8 mouse cellular contexts compared by ENCODE assay signal in genomic region chr5:140662741-140663592, GRCm38 (mm10). TPM values are rescaled to one million over a fixed set of nuclear protein-coding genes. Genes with fewer than 3 reads are reported as not detected.
A peak's percentile ranks its signal among the peaks of the same experiment; 100 is the strongest.
DNase-seq lines count a peak whose midpoint lies in the region; ATAC-seq lines count a peak whose summit lies in the region.

No protein-coding gene starts in this region.

- peaks cover 16% of the 10 kb centered on the region for H3K4me1 ChIP-seq in hindbrain, embryonic 16.5 days (ENCODE audit: control insufficient read depth, insufficient read depth, low read depth, low read length)
- H3K4me1 ChIP-seq in hindbrain, embryonic 14.5 days (replicated peaks; ENCODE audit: control insufficient read depth, insufficient read depth, low read length): peaks cover 24% of the 10 kb centered on the region
- peaks cover 34% of the 10 kb centered on the region for H3K4me1 ChIP-seq in stomach, embryonic 15.5 days

- H3K27me3 ChIP-seq in hindbrain, embryonic 16.5 days (replicated peaks; ENCODE audit: control insufficient read depth, insufficient read depth, low read length): no peaks in the 10 kb centered on the region
- no peaks in the 10 kb centered on the region for H3K27me3 ChIP-seq in hindbrain, embryonic 14.5 days (ENCODE audit: control insufficient read depth, insufficient read depth, low read length)
- H3K27me3 ChIP-seq in stomach, embryonic 15.5 days (replicated peaks): no peaks in the 10 kb centered on the region

- peaks cover 6% of the 10 kb centered on the region for H3K36me3 ChIP-seq in hindbrain, embryonic 16.5 days (ENCODE audit: control insufficient read depth, insufficient read depth, low read length)
- H3K36me3 ChIP-seq in hindbrain, embryonic 14.5 days (replicated peaks; ENCODE audit: control insufficient read depth, insufficient read depth): peaks cover 17% of the 10 kb centered on the region
- H3K36me3 ChIP-seq in stomach, embryonic 15.5 days: 0 out of 2 replicates have a peak, but pooled peaks cover 3% of the 10 kb centered on the region

- H3K9ac ChIP-seq in hindbrain, embryonic 16.5 days (ENCODE audit: low read depth, low read length): no peak overlapping the region
- no peak overlapping the region for H3K9ac ChIP-seq in hindbrain, embryonic 14.5 days
- no peak overlapping the region for H3K9ac ChIP-seq in stomach, embryonic 15.5 days

- no peaks in the 10 kb centered on the region for H3K9me3 ChIP-seq in hindbrain, embryonic 16.5 days (ENCODE audit: control insufficient read depth, low read length)
- H3K9me3 ChIP-seq in hindbrain, embryonic 14.5 days (ENCODE audit: control insufficient read depth, low read length): no peaks in the 10 kb centered on the region
- no peaks in the 10 kb centered on the region for H3K9me3 ChIP-seq in stomach, embryonic 15.5 days

- H3K4me2 ChIP-seq in hindbrain, embryonic 16.5 days (ENCODE audit: low read length): no peak overlapping the region
- H3K4me2 ChIP-seq in hindbrain, embryonic 14.5 days (replicated peaks): no peak overlapping the region
- H3K4me2 ChIP-seq in stomach, embryonic 15.5 days: no peak overlapping the region

- 63% methylated on average over 17 of the region's 17 CpGs for WGBS in hindbrain, embryonic 16.5 days
- WGBS in hindbrain, embryonic 14.5 days: 70% methylated on average over 17 of the region's 17 CpGs
- WGBS in stomach, embryonic 15.5 days: 64% methylated on average over 17 of the region's 17 CpGs

- no peak for ATAC-seq in hindbrain, embryonic 16.5 days
- no peak for ATAC-seq in hindbrain, embryonic 14.5 days (ENCODE audit: low FRiP score)
- ATAC-seq in stomach, embryonic 15.5 days (ENCODE audit: insufficient read depth, low FRiP score, low read depth): 0 out of 2 replicates have a peak, but pooled peaks have one; percentile 7

- peak overlapping the region; percentile 31; the same call in 1 of the 2 replicates for H3K27ac ChIP-seq in hindbrain, embryonic 16.5 days (ENCODE audit: low read depth, low read length)
- H3K27ac ChIP-seq in hindbrain, embryonic 14.5 days: no peak overlapping the region
- 0 out of 2 replicates have a peak overlapping the region, but pooled peaks have one; percentile 57 for H3K27ac ChIP-seq in stomach, embryonic 15.5 days

- DNase-seq in hindbrain, embryonic 14.5 days (ENCODE audit: low spot score): no peak
- peak; percentile 44 for DNase-seq in right cerebral cortex, postnatal 14 days
- DNase-seq in right cerebral cortex, adult 2 months (ENCODE audit: low spot score in 2 of 2): no peak
- DNase-seq in induced T-regulatory cell, adult 2 months (ENCODE audit: low read depth): peak; percentile 40
- no peak for DNase-seq in adrenal gland, postnatal 25 days
- DNase-seq in urinary bladder, postnatal 25 days (ENCODE audit: low spot score): no peak

- no peak overlapping the region for H3K4me3 ChIP-seq in hindbrain, embryonic 16.5 days (ENCODE audit: low read length)
- H3K4me3 ChIP-seq in hindbrain, embryonic 14.5 days (replicated peaks; ENCODE audit: low read length): no peak overlapping the region
- H3K4me3 ChIP-seq in stomach, embryonic 15.5 days (replicated peaks): no peak overlapping the region

RNA-seq across cellular contexts. Expression of gene Ttyh3, which starts 14.1 kb away (rescaled TPM):
- 56.0 and 68.9 TPM in 2 replicates for polyA plus RNA-seq in hindbrain, embryonic 16.5 days (2015; fragmentation: Nextera tagmentation; extraction: Ambion mirVana)
- polyA plus RNA-seq in hindbrain, embryonic 14.5 days (2014; fragmentation: Nextera tagmentation; extraction: Ambion mirVana): 95.0 and 98.9 TPM in 2 replicates
- 31.9 and 38.0 TPM in 2 replicates for polyA plus RNA-seq in stomach, embryonic 15.5 days (2015; fragmentation: Nextera tagmentation; extraction: Ambion mirVana)
- total RNA-seq in adrenal gland, postnatal 25 days (2021): 121 and 195 TPM in 2 replicates

RNA-seq across cellular contexts. Expression of gene Iqce, which starts 39.2 kb away (rescaled TPM):
- 27.9 and 28.6 TPM in 2 replicates for polyA plus RNA-seq in hindbrain, embryonic 16.5 days (2015; fragmentation: Nextera tagmentation; extraction: Ambion mirVana)
- polyA plus RNA-seq in hindbrain, embryonic 14.5 days (2014; fragmentation: Nextera tagmentation; extraction: Ambion mirVana): 20.3 and 22.5 TPM in 2 replicates
- polyA plus RNA-seq in stomach, embryonic 15.5 days (2015; fragmentation: Nextera tagmentation; extraction: Ambion mirVana): 20.3 and 21.1 TPM in 2 replicates
- 21.9 and 36.2 TPM in 2 replicates for total RNA-seq in adrenal gland, postnatal 25 days (2021)

RNA-seq across cellular contexts. Expression of gene Brat1, which starts 41.8 kb away (rescaled TPM):
- polyA plus RNA-seq in hindbrain, embryonic 16.5 days (2015; fragmentation: Nextera tagmentation; extraction: Ambion mirVana): 24.3 and 27.4 TPM in 2 replicates
- polyA plus RNA-seq in hindbrain, embryonic 14.5 days (2014; fragmentation: Nextera tagmentation; extraction: Ambion mirVana): 19.1 and 19.8 TPM in 2 replicates
- 18.7 and 20.4 TPM in 2 replicates for polyA plus RNA-seq in stomach, embryonic 15.5 days (2015; fragmentation: Nextera tagmentation; extraction: Ambion mirVana)
- 24.7 and 29.4 TPM in 2 replicates for total RNA-seq in adrenal gland, postnatal 25 days (2021)

RNA-seq across cellular contexts. Expression of gene Lfng, which starts 55.8 kb away (rescaled TPM):
- 27.1 and 30.2 TPM in 2 replicates for polyA plus RNA-seq in hindbrain, embryonic 16.5 days (2015; fragmentation: Nextera tagmentation; extraction: Ambion mirVana)
- 25.7 and 30.1 TPM in 2 replicates for polyA plus RNA-seq in hindbrain, embryonic 14.5 days (2014; fragmentation: Nextera tagmentation; extraction: Ambion mirVana)
- polyA plus RNA-seq in stomach, embryonic 15.5 days (2015; fragmentation: Nextera tagmentation; extraction: Ambion mirVana): 24.5 and 25.6 TPM in 2 replicates
- total RNA-seq in adrenal gland, postnatal 25 days (2021): 9.6 and 16.8 TPM in 2 replicates

Comparison
In these comparisons a context has a peak if more than half of its experiments do, and no peak if none do; other contexts are left out.
1. DNase-seq: peak in right cerebral cortex, postnatal 14 days (single experiment) and induced T-regulatory cell, adult 2 months (single experiment); none in hindbrain, embryonic 14.5 days (single experiment), right cerebral cortex, adult 2 months (0 of 2), adrenal gland, postnatal 25 days (single experiment) and urinary bladder, postnatal 25 days (single experiment).